Mouse (Mus musculus): ENCODE results near the gene Iqch.

Iqch gene

GRCm38 (mm10) chr9:63499912-63500311, 102.4 kb downstream of the Iqch start:
- no peak for TF ChIP-seq GATA4 (IDR thresholded peaks at IDR 0.05; ENCODE audit: insufficient replicate concordance, low read length)

DNA sequence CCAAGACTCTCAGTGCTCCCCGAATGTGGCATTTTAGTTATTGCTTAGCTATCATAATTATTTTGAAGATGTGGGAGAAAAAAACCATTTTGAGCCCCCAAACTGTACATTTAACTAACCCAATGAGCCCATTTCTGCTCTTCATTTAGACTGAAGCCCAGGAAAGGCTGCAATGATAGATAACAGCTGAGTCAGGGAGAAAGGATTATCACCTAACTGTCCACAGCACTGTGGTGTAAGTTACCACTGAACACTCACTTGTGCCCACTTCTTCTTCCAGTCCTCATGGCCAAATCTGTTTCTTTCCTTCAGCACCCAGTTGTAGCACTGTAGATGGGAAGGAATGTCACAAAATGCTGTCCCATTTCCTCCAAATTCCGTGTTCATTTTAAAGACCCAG, 106.5 kb downstream of the Iqch start:
- TF ChIP-seq GATA4 (IDR thresholded peaks at IDR 0.05; ENCODE audit: insufficient replicate concordance, low read length) = no peak

GRCm38 (mm10) chr9:63493746-63494145, 108.5 kb downstream of the Iqch start:
- TF ChIP-seq GATA4 (IDR thresholded peaks at IDR 0.05; ENCODE audit: insufficient replicate concordance, low read length) = no peak

GRCm38 (mm10) chr9:63492291-63492690, 110.0 kb downstream of the Iqch start:
- TF ChIP-seq GATA4 (IDR thresholded peaks at IDR 0.05; ENCODE audit: insufficient replicate concordance, low read length) = no peak

GRCm38 (mm10) chr9:63490521-63491307, 111.6 kb downstream of the Iqch start:
- no peak for TF ChIP-seq GATA4 (IDR thresholded peaks at IDR 0.05; ENCODE audit: insufficient replicate concordance, low read length)

GRCm38 (mm10) chr9:63489156-63489555, 113.1 kb downstream of the Iqch start:
- TF ChIP-seq GATA4 (IDR thresholded peaks at IDR 0.05; ENCODE audit: insufficient replicate concordance, low read length) = no peak

DNA sequence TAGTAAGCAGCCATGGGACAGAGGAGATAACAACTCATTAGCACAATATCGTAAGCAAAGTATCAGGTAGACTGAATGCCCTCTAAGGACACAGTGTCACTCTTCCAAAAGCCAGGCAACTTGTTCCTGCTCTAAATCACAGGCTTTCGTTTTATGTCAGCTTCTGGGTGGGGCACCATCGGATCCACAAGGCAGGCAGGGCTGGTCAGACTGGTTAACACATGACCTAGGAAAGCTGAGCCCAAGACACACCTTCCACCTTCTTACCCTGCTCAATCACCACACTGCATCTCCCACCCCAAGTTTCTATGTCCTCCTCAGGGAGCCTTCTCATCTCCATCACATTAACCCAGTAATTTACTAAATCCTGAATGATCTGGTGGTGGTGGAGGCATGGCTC, 136.7 kb downstream of the Iqch start:
- TF ChIP-seq GATA4 (IDR thresholded peaks at IDR 0.05; ENCODE audit: insufficient replicate concordance, low read length) = no peak

- TF ChIP-seq GATA4 (IDR thresholded peaks at IDR 0.05; ENCODE audit: insufficient replicate concordance, low read length) = no peak
Observed at GRCm38 (mm10) chr9:63462296-63462695, 140.0 kb downstream of the Iqch start.

DNA sequence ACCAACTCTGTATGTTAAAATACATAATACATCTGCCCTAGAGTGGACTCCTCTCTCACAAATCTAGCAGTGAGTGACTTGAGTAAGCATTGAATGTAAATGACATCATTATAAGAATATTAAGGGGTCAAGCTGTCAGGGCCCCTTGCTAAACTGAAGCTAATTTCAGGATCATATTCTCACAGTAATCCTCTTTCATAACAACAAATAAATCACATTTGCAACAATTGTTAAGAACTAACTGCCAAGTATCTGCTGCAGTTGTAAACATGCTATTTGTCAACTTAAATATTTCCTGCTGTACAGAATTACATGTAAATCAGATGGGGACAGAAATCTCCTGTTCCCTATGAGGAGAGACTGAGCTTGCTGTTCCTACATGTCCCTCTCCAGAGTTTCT, 145.9 kb downstream of the Iqch start:
- no peak for TF ChIP-seq GATA4 (IDR thresholded peaks at IDR 0.05; ENCODE audit: insufficient replicate concordance, low read length)

DNA sequence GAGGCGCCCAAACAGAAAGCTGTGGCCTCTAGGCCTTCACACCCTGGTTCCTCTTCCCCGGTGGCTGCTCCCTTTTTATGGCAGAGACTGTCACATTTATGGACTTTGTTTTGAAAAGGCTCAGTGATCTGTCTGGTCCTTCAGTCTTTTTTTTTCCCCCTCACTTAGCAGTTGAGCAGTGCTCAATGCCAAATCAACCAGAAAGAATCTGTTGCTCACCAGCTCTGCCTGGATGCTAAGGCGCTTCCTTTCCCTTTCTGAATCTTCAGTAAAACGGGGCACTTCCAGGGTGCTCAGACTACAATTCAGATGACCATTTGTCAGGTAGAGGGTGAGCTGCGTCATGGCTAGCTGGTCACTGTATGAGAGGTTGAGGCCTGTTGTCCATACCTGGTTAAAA, 148.0 kb downstream of the Iqch start:
- TF ChIP-seq GATA4 (IDR thresholded peaks at IDR 0.05; ENCODE audit: insufficient replicate concordance, low read length) = no peak

GRCm38 (mm10) chr9:63450531-63451030, 151.7 kb downstream of the Iqch start:
- TF ChIP-seq GATA4 (IDR thresholded peaks at IDR 0.05; ENCODE audit: insufficient replicate concordance, low read length) = no peak

DNA sequence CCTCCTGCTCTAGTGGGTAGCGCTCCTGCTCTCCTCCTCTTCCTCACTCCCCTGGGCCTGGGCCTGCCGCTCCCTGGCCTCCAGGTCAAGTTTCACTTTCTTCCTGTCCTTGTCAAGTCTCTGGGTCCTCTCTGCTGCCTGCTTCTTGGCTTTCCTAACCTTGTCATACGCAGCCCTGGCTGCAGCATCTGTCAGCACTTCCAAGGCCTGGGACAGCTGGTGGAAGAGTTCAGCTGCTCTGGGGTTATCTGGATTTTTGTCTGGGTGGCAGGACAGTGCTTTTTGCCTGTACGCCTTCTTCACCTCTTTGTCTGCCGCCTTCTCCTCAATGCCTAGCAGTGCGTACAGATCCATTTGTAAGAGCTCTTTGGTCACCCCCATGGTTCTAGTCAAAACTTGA, 158.6 kb downstream of the Iqch start:
- no peak for TF ChIP-seq GATA4 (IDR thresholded peaks at IDR 0.05; ENCODE audit: insufficient replicate concordance, low read length)

GRCm38 (mm10) chr9:63430652-63431051, 171.6 kb downstream of the Iqch start:
- no peak for TF ChIP-seq GATA4 (IDR thresholded peaks at IDR 0.05; ENCODE audit: insufficient replicate concordance, low read length)

- no peak for TF ChIP-seq GATA4 (IDR thresholded peaks at IDR 0.05; ENCODE audit: insufficient replicate concordance, low read length)
Observed at GRCm38 (mm10) chr9:63421096-63421736, 181.1 kb downstream of the Iqch start.

DNA sequence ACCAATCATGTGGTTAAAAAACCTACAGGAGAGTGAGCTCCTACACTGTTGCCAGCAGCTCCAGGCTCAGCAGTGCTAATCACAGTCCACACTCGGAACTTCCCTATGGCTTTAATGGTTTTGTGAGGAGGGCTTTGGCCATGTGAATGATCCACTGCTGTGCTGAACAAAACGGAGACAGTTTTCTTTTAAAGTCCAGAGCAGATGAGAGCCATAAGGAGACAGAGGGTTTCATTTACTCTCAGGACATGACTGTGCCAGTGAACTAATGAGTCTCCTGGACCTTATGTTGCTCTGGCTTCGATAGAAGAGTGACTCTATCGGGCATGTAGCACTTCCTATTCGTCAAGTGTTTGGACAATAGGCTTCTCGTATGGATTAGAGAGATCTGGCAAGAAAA, 181.9 kb downstream of the Iqch start:
- TF ChIP-seq GATA4 (IDR thresholded peaks at IDR 0.05; ENCODE audit: insufficient replicate concordance, low read length) = no peak

DNA sequence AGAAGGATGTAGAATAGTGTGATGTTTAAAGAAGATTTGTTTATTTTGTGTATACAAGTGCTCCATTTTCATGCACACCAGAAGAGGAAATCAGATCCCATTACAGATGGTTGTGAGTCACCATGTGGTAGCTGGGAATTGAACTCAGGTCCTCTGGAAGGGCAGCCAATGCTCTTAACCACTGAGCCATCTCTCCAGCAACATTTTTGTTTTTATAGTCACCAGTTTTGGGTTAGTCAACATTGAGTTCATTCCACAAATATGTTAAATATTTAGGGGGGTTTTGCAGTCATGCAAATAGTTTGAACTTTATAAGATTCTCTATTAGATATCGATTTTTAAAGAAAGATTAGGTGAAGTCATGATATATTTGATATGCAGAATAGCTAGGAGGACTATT, 202.1 kb downstream of the Iqch start:
- no peak for TF ChIP-seq GATA4 (IDR thresholded peaks at IDR 0.05; ENCODE audit: insufficient replicate concordance, low read length)

- TF ChIP-seq GATA4 (IDR thresholded peaks at IDR 0.05; ENCODE audit: insufficient replicate concordance, low read length) = no peak; the same call in 1 of the 2 replicates
Observed at GRCm38 (mm10) chr9:63399463-63399815, 202.9 kb downstream of the Iqch start.
